Mouse (Mus musculus) embryo, embryonic 10 days (tissue): ENCODE data around the gene Crtc1.

ENCODE experiments used
- DNase-seq: peaks from one replicate; pipeline ENCODE4 v3.0.0-alpha.2; 2015; ENCODE audit warnings: low spot score

Gene Crtc1

DNA sequence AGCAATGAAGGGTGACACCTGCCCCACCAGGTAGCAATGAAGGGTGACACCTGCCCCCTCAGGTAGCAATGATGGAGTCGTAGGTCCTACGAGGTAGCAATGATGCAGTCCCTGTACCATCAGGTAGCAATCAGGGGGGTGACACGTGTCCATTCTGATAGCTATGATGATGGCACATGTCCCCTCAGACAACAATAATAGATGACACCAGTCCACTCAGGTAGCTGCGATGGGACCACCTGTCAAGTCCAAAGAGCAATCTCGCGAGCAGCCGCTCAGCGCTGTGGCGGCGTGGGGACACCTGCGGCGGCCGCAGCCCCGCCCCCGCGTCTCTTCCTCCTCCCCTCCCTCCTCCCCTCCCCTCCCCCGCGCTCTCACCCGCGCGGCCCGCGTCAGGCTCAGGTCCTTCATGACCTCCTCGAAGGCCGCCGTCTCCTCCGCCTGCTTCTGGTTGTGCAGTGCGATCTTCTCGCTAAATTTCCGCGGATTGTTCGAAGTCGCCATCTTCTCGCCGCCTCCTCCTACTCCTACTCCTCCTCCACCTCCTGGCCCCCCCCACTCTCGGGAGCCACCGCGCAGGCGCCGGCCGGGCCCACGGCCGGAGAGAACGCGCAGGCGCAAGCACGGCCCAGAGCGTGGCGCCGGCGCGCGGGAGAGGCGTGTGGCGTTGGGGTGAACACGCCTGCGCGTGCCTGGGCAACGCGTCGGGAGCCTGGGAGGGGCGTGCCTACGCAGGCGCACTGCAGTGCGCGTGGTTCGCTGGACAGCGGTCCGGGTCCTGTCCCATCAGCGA lies at the start of gene Crtc1:
TSS of gene Crtc1 (minus strand) at position 525 of the 793 bp plus-strand sequence.
- peak; percentile 98 for DNase-seq

DNA sequence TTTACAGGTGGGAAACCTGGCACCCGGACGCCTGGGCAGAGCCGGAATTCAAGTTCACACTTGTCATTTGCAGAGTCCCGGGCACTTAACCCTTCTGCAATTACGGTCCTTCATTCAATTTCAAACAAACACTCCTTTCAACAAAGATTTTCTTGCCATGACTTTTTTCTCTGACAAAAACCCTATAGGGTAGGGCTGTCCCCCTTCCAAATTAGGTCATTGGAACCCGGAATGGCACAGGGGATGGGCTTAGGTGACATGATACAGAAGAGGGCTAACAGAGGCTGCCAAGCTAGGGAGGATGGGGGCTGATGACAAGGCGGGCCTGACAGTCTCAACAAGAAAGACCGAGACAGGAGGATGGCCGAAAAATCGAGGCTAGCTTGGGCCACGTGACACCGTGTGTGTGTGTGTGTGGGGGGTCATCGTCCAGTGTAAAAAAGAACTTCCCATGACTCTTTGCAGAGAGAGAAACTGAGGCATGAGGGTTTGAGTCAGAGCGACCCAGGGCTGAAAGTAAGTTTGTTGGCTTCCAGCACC lies 49.6 kb upstream of the Crtc1 start:
- peak; percentile 60 for DNase-seq

DNA sequence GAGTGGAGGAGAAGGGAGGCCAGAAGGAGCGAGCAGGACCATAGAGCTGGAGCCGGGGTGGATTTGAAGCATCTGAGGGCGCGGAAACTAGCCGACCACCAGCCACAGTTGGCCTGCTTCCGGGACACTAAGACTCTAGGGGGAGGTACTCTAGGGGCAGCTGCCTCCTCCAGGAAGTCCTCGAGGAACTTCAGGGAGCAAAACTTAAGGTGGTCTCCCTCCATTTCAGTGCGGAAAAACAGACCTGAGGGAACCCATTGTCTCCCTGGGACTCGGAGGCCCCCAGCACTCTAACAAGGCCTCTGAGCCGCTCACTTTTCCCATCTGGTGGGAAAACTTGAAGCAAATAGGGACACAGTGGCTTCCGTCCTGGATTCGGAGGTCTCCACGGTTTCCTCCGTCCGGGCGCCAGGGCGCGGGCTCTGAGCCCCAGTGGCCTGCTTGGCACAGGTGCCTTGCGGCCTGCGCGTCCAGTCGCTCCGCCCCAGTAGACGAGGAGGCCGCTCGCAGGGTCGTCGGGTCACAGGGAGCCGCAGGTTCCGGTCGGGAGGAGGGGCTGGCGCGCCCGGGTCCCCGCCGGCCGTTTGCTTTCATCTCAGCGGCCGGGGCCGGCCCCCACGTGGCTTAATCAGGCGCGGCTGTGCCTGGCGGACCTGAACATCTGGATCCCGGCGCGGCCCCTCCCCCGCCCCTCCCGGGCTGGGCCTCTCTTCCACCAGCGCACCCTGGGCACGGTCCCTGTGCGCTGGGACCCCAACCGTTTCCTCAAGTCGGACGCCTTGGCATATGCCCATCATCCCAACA lies 48.8 kb upstream of the Crtc1 start:
- peak; percentile 82 for DNase-seq

DNA sequence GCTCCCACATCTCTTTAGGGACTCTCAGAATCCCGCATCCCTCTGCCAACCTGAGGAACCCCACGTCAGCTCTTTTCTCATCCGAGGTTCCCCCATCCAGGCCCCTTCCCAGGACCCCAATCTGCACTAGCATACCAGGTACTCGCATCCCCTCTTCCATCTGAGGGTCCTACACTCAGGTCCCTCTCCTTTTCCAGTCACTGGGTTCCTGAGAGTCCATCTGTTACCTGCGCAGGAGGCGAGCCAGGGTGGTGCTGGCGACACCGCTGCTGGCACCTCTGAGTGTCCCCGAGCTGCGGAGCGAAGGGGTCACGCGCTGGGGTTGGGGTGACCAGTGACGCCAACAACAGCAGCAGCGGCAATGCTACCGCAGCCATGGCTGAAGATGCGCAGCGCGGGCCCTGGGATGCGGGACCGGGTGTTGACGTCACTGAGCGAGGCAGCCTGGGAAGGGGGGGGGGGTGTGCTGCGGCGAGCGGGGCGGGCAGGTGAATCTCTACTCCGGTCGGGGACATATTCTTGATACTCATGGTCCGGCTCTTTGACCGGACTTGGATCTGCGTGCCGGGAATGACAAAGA lies 47.7 kb upstream of the Crtc1 start, which contains the start of gene Tmem59l:
TSS of gene Tmem59l (minus strand) at position 418 of the 580 bp plus-strand sequence.
- no peak for DNase-seq

DNA sequence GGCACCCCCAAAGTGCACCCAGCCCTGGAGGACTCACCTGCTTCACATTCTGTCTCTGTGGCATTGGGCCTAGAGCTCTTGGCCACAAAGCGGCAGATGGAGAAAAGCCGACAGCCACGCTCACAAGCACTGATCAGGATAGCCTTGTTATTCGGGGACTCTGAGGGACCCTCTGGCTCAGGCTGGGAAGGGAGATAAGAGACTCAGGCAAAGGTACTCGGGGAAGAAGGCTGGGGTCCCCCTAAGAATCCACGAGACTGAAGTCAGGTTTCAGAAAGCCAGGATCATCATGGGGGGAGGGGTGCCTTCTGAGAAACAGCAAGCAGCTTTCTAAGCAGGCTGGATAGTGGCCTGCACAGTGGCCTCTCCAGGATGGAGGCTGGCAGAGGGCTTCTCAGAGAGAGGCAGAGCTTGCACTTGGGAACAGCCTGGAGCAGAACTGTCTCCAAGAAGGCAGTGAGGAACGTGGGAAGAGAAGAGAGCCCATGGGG lies 46.9 kb upstream of the Crtc1 start:
- DNase-seq = no peak

DNA sequence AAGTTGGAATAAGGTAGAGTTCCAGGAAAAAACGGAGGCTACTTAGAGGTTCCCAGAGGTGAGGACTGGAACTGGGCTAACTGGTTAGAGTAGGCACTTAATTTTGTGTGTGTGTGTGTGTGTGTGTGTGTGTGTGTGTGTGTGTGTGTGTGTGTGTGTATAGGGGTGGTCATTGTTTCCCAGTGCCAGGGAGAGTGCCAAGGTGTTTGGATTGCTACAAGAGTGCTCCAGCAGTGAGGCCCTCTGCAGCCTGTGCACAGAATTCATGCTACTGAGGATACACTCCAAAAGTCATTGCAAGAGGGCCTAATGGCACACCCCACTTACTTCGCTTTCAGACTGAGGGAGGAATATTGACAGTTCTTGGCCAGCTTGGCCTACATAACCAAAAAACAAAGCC lies 43.6 kb upstream of the Crtc1 start:
- no peak for DNase-seq

DNA sequence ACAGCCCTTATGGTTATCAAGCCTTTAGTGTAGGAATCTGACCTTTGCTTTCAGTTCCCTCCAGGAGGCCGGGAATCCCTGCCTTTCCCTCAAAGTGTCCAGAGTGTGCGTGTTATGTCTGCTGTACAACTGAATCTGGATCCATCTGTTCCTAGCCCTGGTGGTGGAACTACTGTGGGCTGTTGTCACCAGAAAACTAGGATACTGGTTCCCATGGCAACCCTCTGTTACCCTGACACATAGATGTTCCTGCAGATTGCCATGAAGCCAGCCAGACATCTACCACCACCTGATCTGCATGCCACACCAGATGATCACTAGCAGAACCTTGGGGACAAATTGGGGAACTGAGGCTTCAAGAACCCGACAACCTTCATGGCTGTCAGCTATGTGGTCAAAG lies 42.5 kb upstream of the Crtc1 start:
- DNase-seq = no peak

DNA sequence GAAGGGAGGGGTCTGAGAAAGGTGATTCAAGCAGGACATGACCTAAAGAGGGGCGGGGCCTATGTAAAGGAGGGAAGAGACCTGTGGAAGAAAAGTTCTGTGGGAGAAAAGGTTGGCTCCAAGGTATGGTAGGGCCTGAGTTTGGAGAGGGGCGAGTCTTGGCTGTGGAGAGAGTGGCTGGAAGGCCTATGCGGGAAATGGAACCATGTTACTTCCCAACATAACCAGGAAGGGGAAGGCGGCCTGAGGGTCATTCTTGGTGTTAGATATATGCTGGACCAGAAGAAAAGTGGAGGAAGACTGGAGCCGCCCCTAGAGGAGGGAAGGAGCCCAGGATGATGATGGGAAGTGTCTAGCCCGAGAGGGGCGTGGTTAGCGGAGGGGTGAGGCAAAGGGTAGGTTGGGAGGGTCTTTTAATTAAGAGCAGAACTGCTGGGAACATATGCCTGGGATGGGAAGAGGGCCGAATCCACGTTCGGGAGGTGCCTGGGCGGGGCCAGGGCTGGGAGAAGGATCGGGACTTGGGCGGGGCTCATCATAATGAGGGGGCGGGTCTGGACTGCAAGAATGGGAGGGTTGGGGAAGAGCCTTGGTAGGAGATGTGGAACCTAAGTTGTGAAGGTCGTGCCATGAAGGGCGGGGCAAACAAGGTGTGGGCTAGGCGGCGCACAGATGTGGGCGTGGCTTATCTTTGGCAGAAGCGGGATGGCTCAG lies 38.0 kb upstream of the Crtc1 start:
- peak; percentile 67 for DNase-seq

DNA sequence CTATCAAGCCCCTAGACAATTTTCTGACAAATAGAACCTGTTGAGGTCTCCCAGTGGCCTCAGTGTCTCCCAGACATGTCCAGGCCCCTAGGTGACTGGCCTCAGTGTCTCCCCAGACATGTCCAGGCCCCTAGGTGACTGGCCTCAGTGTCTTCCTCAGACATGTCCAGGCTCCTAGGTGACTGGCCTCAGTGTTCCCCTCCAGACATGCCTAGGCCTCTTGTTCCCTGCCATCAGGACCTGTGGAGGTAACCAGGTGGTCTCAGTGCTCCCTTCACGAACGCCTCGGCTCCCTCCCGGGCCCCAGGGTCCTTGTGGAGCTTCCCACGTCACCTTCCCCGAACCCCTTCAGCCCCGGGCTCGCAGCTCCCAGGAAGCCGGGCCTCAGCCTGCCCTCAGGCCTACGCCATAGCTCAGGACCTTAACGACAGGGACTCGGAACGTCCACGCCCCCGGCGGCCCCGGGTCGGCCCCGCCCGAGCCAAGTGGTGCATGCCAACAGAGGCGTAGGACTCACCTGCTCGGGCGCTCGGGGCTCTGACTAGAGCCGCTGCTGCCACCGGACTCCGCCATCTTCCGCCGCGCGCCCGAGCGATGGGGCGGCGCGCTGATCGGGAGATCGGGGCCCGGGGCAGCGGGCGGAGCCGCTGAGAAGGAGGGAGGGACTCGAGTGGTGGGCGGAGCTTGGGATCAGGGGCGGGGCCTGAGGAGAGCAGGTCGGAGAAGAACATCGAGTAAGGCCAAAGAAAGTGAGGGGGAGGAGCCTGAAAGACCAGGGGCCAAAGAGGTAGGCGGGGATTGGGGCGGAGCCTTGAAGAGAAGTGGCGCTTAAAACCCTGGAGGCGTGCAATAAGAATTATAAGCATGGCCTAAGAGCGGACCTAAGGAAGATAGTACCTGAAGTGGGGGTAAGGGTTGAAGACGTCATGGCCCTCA lies 37.2 kb upstream of the Crtc1 start, which contains the start of gene Klhl26:
TSS of gene Klhl26 (minus strand) at position 636 of the 936 bp plus-strand sequence.
- peak; percentile 95 for DNase-seq

DNA sequence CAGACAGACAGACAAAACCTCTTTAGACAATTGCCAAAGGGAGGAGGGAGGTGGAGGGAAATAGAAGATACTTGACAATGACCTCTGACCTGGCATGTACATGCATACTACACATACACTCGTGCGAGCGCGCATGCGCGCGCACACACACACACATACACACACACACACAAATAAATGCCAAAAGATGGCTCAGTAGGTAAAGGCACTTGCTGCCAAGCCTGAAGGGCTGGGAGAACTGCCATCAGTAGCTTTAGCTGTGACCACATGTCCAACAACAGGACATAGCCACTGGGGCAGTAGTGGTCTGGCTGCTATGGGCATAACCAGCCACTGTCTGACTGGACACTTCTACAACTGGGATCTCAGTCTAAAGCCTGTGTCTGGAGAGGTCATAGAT lies 32.5 kb upstream of the Crtc1 start:
- no peak for DNase-seq

DNA sequence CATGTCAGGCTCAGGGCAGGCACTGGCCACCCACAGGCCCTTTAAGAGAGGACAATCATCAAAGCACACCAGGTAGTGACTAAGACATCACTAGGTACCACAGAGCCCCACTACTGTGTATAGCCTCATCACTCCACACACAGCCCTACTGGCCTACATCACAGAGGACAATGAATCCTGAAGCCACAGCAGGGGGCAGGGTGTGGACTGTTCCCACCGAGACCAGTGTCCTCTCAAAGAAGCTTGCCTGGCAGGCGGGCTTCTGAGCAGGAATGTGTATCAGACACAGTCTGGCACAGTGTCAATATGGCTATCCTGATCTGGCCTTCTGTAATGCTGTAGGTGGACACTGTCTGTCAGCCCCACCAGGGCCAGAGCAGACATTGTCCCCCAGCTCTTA lies 30.6 kb upstream of the Crtc1 start:
- DNase-seq = no peak

DNA sequence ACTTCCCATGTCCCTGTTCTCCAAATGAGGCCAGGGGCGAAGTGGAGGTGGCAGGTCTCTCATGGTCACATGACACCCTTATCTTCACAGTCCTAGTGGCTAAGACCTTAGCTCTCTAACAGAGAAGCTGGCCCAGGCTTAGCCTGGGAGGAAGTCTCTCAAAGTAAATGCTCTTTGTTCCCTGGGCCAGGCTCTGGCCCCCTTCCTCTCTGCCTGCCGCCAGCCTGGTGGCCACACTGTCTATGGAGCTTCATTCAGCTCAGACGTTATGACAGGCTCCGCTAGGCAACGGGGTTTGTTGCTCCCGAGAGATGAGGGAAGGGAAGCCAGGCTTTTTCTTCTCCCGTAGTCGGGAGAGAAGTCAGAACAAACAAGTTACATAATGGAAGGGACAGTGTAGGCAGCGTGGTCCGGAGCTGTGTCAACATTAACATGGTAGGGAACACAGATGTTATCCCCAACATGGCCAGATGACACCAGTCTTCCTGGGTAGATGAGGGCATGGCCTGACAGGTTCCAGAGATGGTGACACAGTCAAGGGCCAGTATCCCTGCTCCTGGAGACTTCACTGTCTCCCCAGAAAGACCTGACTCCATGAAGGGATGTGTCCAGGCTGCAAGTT lies 30.0 kb upstream of the Crtc1 start:
- no peak for DNase-seq

DNA sequence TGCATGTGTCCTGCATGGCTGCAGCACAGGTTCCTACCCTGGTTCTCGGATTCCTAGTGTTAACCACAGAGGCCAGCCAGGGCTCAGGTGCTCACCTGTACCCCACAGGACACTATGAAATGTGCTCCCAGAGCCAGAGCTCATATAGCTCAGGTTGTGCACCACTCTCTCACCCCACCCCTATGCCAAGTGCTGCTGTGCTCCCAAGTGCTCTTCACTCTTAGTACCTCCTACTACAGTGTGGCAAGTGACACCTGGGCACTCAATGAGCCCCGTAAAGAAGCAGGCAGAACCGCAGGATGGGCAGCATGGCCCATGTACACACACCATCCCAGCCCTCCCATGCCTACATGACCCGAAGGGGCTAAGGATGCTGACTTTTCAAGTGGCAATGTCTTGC lies 29.4 kb upstream of the Crtc1 start:
- DNase-seq = no peak

DNA sequence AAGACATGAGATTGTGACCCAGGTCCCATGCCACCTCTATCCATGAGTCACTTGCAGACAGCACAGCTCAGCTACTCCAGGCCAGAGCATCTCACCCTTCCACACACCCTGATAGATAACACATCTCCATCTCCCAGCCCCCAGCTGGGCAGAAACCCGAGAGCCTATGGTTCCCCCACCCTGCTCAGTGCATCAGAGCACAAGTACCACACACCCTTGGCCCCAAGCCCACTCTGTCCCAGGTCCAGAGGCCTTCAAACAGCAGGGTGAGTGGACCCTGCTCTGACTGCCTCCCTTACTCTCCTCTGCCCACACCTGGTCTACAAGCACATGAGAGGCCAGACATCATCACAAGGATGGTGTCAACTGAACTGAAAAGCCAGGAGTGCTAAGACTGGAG lies 28.5 kb upstream of the Crtc1 start:
- no peak for DNase-seq

DNA sequence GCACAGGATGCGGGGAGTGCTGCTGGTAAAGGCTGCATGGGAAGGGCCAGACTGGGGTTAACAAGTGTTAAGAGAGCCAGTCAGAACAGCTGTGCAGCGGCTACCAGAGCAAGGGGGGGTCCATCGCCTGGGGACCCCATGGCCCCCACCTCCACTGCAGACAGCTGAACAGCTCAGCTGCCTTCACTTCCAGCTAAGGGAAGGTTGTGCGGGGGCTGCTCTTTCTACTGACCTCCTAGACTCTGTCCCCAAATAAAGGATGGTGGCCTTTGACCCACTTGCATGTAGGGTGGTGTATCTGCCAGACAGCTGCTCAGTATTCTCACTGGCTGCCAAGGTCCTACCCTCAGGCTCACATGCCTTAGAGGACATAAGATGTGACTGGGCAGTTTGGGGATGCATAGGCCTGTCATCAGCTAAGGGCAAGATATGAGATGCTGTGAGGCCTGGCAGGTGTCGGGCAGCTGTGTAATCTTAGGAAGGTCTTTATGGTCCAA lies 27.9 kb upstream of the Crtc1 start:
- no peak for DNase-seq

DNA sequence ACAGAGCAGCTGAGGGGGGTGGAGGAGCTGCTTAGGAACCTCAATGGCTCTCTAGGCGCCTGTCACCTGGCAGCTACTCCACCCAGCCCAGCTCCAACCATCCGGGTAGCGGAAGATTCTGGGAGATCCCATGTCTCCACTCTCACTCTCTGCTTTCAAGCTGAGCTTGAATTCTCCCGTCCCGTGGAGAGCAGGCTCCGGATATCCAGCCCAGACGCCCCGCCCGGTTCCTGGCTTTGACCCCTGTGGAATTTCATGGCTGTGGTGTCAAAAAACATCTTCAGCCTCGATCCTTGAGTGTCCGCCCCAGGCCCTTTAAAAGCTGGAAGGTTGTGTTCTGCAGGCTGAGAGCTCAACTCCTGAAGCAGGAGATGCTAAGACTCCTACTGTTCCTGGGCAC lies 27.4 kb upstream of the Crtc1 start:
- DNase-seq = no peak

DNA sequence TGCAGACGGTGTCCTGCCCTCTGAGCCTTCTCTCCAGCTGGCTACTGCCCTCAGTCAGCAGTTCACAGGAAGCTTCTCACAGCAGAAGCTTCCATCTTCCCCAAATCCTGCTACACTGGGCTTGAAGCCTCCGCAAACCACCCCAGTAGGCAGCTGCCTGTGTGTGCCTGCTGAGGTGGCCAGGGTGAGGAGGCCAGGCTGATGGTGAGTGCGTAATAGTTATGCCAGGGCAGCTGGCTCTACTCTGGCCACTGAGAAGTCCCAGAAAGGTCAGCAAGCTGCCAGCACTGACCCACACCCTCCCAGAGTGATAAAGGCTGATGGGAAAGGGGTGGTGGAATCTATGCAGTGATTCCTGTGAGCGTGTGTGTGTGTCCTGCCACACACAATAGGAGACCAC lies 26.9 kb upstream of the Crtc1 start:
- DNase-seq = no peak

DNA sequence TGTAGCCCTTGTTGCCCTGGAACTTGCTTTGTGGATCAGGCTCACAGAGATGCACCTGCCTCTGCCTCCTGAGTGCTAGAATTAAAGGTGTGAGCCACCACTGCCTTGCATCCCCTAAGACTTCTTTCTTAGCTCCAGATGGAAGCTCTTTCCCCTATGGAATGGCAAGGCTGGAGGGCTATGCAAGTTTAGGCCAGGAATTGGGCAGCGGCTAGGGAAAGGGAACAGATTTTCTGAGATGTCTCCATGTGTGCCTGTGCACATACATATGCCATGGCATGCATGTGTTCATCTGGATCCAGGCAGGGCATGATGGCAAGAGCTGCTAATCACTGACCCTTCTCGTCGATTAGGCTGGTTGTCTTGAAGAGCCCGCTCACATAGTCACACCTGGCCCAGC lies 26.3 kb upstream of the Crtc1 start:
- no peak for DNase-seq

DNA sequence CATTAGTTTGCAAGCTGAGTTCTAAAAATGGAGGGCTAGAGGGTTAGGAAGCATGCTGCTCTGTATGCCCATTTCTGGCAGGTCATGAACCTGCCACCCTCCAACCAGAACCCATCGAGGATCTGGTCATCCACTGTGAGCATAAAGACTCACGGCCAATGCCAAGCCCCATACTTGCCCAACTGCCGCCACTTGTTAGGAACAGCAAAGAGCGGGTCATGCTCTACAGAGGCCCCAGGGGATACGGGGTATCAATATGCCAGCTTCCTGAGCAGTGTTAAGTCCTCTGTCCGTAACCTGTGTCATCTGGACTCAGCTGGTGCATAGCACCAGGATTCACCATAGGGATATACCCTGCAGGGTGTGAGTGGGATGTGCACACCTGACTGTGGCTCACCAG lies 24.8 kb upstream of the Crtc1 start:
- DNase-seq = no peak

DNA sequence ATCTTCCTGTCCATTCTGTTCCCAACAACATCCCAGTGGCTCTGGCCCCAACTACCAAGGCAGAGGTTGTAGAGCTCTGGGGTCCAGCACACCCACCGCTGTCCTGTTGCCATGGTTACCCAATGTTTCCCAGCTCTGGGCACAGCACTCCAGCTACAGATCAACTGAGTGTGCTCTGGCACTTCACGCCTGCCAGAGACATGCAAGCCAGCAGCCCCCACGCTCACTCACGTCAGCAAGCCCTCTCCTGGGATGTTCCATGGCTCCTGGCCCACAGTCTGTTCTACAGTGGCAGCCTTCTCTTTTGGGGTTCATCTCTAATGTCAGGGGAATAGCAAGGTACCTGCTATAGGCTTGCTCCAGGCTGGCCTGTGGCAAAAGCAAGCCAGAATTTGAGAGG lies 23.9 kb upstream of the Crtc1 start:
- no peak for DNase-seq
